Mouse (Mus musculus): ENCODE data around the gene Cdsn.
A peak's percentile ranks its signal among the peaks of the same experiment; 100 is the strongest.

GRCm38 (mm10) chr17:35547465-35547864 lies 4.5 kb upstream of the Cdsn start:
- TF ChIP-seq CTCF (IDR thresholded peaks at IDR 0.05; ENCODE audit: low read depth) (0 out of 2 replicates have a peak, but pooled peaks have one; percentile 10), EP300 (optimal IDR thresholded peaks at IDR 0.05) (no peak)
